Mouse (Mus musculus) stomach, postnatal 0 days (tissue): ENCODE data around the gene Rab7b.

Source experiments
- CTCF ChIP-seq: IDR thresholded peaks from 2 replicates; pipeline ENCODE4 v1.5.1; 2016; ENCODE audit warnings: antibody characterized with exemption, low read depth, mild to moderate bottlenecking, moderate library complexity
- EP300 ChIP-seq: optimal IDR thresholded peaks from 2 replicates; pipeline ENCODE3; 2016; ENCODE audit warnings: antibody characterized with exemption

- TF ChIP-seq CTCF, result no peak
- TF ChIP-seq EP300, result no peak
These were observed 10.3 kb downstream of the Rab7b start for GRCm38 (mm10) chr1:131698770-131699169.
